Mouse (Mus musculus): ENCODE measurements around the gene Prmt1.

Gene Prmt1

DNA sequence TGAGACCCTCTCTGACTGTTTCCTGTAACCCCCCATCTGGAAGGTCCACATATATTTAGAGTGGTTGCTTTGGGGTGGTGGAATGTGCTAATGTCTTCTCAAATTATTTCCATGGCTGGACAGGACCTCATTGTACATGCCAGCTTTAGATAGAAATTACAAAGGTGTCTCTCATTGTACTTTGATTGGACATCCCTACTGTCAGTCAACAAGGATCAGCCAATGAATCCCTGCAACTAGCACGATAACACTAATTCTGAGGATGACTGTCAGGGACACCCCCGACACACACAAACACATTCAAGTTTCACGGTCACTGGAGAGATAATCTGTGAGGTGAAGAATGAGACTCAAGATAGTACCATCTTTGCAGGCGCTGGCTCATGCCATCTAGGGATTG is 47.7 kb downstream of the Prmt1 start:
- no peak for DNase-seq

- DNase-seq = peak; percentile 100
Observed at GRCm38 (mm10) chr7:44929204-44930151, 56.9 kb downstream of the Prmt1 start, which contains the start of gene Ap2a1. Ap2a1 (minus strand) TSS chr7:44929496.

DNA sequence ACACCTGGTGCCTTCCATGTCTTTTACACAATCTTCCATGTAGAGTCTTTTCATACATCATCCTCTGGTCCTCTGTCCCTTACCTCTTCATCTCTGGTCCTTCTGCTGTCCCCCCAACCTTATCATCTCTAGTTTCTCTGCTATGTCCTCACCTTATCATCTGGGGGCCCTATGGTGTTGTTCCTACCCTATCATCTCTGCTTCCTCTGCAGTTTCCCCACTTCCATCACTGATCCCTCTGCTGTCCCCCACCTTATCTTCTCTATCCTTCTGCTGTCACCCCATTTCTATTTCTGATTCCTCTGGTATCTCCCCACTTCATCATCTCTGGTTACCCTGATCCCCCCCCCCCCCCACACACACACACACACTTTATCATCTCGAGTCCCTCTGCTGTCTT is 57.8 kb downstream of the Prmt1 start:
- DNase-seq = no peak

Measured in kidney, adult 11 months (tissue).